Mouse (Mus musculus) brain, embryonic 14.5 days (tissue): ENCODE measurements around the gene Mdh1.

ENCODE experiments used
- CTCF ChIP-seq: fragments of 200-500 bp; IDR thresholded peaks from 2 replicates; pipeline ENCODE4 v1.5.1; 2012; ENCODE audit warnings: inconsistent platforms, mild to moderate bottlenecking, moderate library complexity, borderline replicate concordance; ENCODE audit not compliant: insufficient read depth, insufficient read length; ENCODE audit errors: extremely low read depth
- POLR2A ChIP-seq: fragments of 200-500 bp; IDR thresholded peaks from 2 replicates; pipeline ENCODE4 v1.6.1; 2012; ENCODE audit warnings: mild to moderate bottlenecking, inconsistent platforms, borderline replicate concordance; ENCODE audit not compliant: poor library complexity, insufficient read depth, insufficient read length, severe bottlenecking; ENCODE audit errors: extremely low read depth

DNA sequence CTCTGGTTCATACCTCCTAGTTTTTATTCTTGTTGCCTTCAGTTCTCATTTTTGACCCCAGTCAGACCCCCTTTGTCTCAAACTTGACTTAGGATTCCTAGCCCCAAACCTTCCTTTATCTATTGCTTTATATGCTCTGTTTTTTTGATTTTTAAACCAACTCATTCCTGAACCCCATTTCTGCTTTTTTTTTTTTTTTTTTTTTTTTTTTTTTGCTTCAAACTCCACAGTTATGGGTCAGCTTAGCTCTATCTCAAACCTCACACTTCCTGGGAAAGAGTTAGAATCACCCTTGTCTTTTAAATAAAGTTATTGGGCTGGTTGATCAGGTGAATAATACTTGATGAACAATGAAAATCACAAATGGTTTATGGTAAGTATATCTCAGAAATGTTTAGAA, 24.6 kb downstream of the Mdh1 start:
- TF ChIP-seq CTCF, result no peak
- no peak for TF ChIP-seq POLR2A
